Mouse (Mus musculus) B cell, adult 62 days (primary cell): ENCODE data around the gene Rab11fip3. TPM values are rescaled to one million over a fixed set of nuclear protein-coding genes. Genes with fewer than 3 reads are reported as not detected.

Source experiments
- total RNA-seq: library from RNA; stranded (reverse); gene quantifications from 4 replicates; pipeline ENCODE4 v1.2.4, GENCODE M21; 2023

Gene Rab11fip3
- total RNA-seq: 8.4 to 9.0 TPM (median 8.7 TPM) in 4 replicates

DNA sequence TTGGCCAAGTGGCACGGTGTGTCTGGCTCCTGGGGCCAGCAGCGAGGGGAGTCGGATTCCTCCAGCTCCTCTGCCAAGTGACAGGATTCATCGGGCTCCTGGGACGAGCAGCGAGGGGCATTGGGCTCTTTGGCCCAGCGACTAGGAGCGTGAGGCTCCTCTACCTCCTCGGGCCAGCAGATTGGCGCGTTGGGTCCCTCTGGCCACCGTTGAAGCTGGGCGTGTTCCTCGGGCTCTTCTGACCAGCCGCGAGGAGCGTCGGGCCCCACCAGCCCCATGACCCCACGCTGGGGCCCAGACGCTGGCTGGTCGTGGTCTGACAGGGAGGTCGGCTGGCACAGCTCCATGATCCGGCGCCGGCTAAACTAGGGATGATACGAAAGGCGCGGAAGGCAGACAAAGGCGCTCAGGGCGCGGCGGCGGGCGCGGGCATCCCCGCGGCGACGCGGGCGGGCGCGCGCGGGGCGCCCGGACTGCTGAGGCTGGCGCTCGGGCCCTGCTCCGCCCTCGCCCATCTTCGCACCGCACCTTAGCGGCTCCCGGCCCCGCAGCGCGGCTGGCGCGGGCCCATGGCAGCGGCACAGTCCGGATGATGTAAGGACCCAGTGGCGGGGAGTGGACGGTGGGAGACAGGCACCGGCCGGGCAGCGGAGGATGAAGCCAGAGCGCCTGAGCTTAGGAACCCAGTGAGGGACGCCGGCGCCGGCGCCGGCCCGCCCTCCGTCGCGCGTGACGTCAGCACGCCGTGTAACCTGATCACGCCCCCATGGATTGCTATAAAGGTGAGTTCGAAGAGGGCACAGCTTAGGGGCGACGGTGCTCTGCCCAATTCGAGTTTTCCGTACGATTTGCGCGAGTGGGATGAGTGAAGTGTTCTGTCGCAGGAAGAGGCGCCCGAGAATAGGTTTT is at the start of gene Rab11fip3:
Gene Rab11fip3 (minus strand): TSS at position 725 of the 909 bp plus-strand sequence.

GRCm38 (mm10) chr17:26113181-26113948 is 44.0 kb upstream of the Rab11fip3 start, which contains the start of gene Tmem8:
Gene Tmem8 (plus strand): TSS chr17:26113299.

DNA sequence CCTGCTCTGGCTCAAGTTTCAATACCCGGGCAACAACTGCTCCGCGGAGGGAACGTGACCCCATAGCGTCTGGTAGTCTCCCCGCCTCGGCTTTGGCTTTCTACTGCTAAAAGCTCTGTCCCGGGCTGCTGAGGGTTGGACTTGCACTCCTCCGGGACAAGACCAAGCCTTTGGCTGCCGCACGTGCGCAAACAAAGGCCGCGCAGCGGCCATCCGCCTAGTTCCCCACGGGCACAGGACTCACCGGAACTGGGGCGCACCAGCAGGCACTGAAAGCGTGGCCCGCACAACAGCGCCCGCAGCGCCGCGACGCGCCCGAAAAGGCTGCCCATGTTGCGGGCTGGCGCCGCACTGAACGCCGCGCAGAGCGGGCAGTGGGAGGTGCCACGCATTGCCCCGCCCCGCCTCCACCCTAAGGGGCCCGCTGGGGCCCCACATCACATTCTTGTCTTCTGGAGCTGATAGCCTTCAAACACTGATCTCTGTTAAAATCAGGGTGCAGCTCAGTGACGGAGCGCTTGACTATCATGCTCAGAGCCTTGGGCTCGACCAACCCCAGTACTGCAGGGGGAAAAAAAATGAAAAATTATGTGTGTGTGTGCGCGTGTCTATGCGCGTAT is 25.9 kb upstream of the Rab11fip3 start, which contains the start of gene Nme4:
Gene Nme4 (minus strand): TSS at position 482 of the 620 bp plus-strand sequence.

DNA sequence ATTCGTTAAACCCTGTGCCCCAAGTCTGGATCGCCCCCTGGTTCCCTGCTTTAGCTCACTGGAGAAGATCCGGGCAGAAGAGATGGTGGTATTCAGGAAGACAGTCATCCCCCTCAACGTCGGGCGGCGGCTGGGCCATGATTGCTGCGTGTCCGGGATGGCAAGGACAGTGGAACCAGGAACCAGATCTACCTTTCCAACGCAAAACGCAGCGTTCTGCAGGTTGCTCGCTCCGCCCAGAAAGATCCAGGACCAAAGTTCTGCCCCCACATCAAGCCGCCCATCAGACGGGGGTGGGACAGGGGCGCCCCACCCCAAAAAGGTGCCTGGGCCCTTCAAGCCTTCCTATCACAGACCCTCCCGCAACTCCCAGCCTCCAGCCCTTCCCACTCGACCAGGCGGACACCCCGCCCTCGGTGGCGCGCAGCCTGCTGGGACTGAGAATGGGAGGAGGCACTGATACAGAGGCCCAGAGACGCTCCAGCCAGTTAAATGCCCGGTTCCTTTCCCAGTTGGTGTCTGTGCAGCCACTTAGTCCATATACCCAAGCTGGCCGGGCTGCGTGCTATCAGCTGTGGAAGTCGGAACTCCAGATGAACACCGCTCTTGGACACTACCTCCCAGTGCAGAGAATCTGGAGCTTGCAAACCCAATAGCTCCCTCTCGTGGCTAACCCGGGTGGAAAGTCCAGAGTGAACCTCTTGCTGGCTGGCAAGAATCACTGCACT is 20.7 kb upstream of the Rab11fip3 start, which contains the start of gene Decr2:
Gene Decr2 (minus strand): TSS at position 433 of the 728 bp plus-strand sequence.

GRCm38 (mm10) chr17:25985306-25986294 is 83.8 kb downstream of the Rab11fip3 start, which contains the start of gene Capn15:
Gene Capn15 (minus strand): TSS chr17:25985796.

DNA sequence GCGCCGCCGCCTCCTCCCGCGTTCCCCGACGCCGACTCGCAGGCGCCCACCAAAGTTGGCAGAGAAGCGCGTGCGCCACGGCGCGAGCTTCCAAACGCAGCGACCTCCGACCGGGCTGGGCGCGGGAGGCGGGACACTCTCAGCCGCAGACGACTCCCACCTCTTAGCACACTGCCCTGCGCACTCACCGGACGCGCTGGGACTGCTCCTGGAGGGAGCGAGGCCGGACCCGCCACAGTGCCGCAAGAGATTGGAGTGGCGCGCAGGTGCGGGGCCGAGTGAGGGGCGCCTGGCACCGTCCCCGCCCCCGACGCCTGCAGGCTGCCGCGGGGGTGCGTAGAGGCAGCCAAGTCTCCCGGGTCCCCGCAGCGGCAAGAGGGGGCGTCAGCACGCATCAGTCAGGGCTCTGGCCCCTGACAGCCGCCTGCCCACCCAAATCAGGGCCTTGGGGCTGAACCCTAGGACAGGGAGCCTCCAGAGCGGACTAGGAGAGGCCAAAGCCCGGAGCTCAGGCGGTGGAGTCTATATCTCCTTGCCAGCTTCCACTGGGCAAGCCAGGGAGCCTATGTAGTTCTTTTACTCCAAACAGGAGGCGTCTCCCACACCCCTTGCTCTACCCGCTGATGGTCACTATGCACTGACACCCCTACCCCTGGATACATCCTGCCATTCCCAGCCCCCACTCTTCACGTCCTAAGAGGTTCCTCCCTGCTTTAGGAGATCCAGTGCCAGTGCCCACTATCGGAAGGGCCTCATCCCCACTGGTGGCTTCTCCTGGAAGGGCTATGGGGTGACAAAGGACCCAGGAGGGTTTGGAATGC is 117.3 kb downstream of the Rab11fip3 start, which contains the start of gene A930017K11Rik:
Gene A930017K11Rik (minus strand): TSS at position 763 of the 821 bp plus-strand sequence.

DNA sequence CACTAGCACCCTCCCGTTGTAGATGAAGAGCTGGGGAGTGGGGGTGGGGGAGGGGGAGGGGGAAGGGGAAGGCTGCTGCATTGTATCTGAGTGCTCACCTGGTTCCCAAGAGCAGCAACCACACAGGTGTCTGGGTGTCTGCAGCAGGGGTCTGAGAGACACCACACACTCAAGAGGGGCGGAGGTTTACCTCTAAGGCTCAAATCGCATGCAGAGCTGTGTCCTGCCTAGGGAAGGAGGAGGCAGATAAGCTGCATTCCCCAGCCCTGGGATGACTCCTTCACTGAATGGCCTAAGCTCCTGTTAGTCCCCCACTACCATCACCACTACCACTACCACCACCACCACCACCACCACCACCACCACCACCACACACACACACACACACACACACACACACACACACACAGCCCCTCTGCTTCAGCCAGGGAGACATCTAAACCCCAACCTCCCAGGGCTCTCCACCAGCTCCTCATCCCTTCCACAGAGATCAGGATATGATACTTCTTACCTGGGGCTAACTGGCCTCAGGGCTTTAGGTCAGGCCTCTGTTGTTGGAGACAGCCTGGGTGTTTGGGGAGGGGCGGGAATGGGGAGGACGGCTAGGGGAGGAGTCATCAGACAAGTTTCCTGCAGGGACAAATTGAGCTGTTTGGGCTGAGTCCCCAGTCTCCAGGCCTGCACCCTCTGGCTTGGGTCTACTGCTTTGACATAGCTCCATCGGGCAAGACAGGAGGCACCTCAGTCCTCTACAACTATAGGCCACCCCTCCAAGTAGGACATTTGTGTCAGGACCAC is 124.8 kb downstream of the Rab11fip3 start, which contains the start of the genes Pigq and Nhlrc4:
Gene Pigq (minus strand): TSS at position 571 of the 798 bp plus-strand sequence.
Gene Nhlrc4 (minus strand): TSS at position 596 of the 798 bp plus-strand sequence.

Other genes starting within 250 kb of the Rab11fip3 start
- gene Wdr24, start 245.9 kb downstream of the Rab11fip3 start, total RNA-seq: 18.0 to 20.7 TPM (median 18.5 TPM) in 4 replicates
- gene Jmjd8, start 240.7 kb downstream of the Rab11fip3 start, total RNA-seq: 23.7 to 30.8 TPM (median 26.6 TPM) in 4 replicates
- 54.6 to 61.8 TPM (median 59.7 TPM) in 4 replicates for gene Stub1, start 236.2 kb downstream of the Rab11fip3 start, total RNA-seq
- 2.7 to 3.4 TPM (median 2.9 TPM) in 4 replicates for gene Rhbdl1, start 232.3 kb downstream of the Rab11fip3 start, total RNA-seq
- 1.3 to 4.6 TPM (median 2.3 TPM) in 4 replicates for gene Gm20683, start 227.8 kb downstream of the Rab11fip3 start, total RNA-seq
- gene Rhot2, start 224.7 kb downstream of the Rab11fip3 start, total RNA-seq: 60.3 to 71.6 TPM (median 67.0 TPM) in 4 replicates
- gene Wdr90, start 208.1 kb downstream of the Rab11fip3 start, total RNA-seq: 31.7 to 38.7 TPM (median 35.9 TPM) in 4 replicates
- 1.4 to 5.1 TPM (median 2.8 TPM) in 4 replicates for gene Mcrip2, start 200.8 kb downstream of the Rab11fip3 start, total RNA-seq
- 19.5 to 27.4 TPM (median 23.1 TPM) in 4 replicates for gene Mettl26, start 194.5 kb downstream of the Rab11fip3 start, total RNA-seq
- gene Wfikkn1, start 188.7 kb downstream of the Rab11fip3 start, total RNA-seq: 5.2 to 8.4 TPM (median 7.1 TPM) in 4 replicates
- 22.5 to 27.0 TPM (median 25.2 TPM) in 4 replicates for gene Rab40c, start 149.8 kb downstream of the Rab11fip3 start, total RNA-seq
- gene Pigq, start 124.6 kb downstream of the Rab11fip3 start, total RNA-seq: 64.5 to 69.3 TPM (median 67.8 TPM) in 4 replicates
- not detected in 4 replicates for gene Nhlrc4, start 124.6 kb downstream of the Rab11fip3 start, total RNA-seq
- not detected in 4 replicates for gene A930017K11Rik, start 117.0 kb downstream of the Rab11fip3 start, total RNA-seq
- gene Capn15, start 83.8 kb downstream of the Rab11fip3 start, total RNA-seq: 37.2 to 41.1 TPM (median 38.7 TPM) in 4 replicates
- 3.7 to 4.7 TPM (median 4.5 TPM) in 4 replicates for gene Decr2, start 20.8 kb upstream of the Rab11fip3 start, total RNA-seq
- 0.75 to 1.6 TPM (median 1.1 TPM) in 4 replicates for gene Nme4, start 26.0 kb upstream of the Rab11fip3 start, total RNA-seq
- gene Tmem8, start 43.7 kb upstream of the Rab11fip3 start, total RNA-seq: 21.2 to 25.3 TPM (median 22.8 TPM) in 4 replicates
- 43.5 to 46.7 TPM (median 45.3 TPM) in 4 replicates for gene Mrpl28, start 53.9 kb upstream of the Rab11fip3 start, total RNA-seq
- gene Axin1, start 69.1 kb upstream of the Rab11fip3 start, total RNA-seq: 77.2 to 93.8 TPM (median 88.9 TPM) in 4 replicates
- gene Pdia2, start 129.5 kb upstream of the Rab11fip3 start, total RNA-seq: not detected in 4 replicates
- 1.4 to 3.0 TPM (median 1.9 TPM) in 4 replicates for gene Rgs11, start 133.4 kb upstream of the Rab11fip3 start, total RNA-seq
- gene Arhgdig, start 138.2 kb upstream of the Rab11fip3 start, total RNA-seq: not detected in 4 replicates
- gene Fam234a, start 174.7 kb upstream of the Rab11fip3 start, total RNA-seq: 13.8 to 22.5 TPM (median 18.5 TPM) in 4 replicates
- 89.5 to 97.9 TPM (median 91.5 TPM) in 4 replicates for gene Luc7l, start 183.3 kb upstream of the Rab11fip3 start, total RNA-seq